Mouse (Mus musculus): ENCODE results near the gene Iqcf5.
"Not testable (repeated sequence)": the region's sequence is repeated elsewhere in the genome, so short reads cannot be mapped to it uniquely, and the experiment has no call there.

Iqcf5 gene

GRCm38 (mm10) chr9:106481075-106481474, 33.3 kb upstream of the Iqcf5 start:
- in situ Hi-C loops (cut with MboI; ENCODE audit: low sequenced_read_pairs): no loop called here

- in situ Hi-C loops (cut with MboI; ENCODE audit: low sequenced_read_pairs): no loop called here
Observed at GRCm38 (mm10) chr9:106481676-106482075, 32.7 kb upstream of the Iqcf5 start.

DNA sequence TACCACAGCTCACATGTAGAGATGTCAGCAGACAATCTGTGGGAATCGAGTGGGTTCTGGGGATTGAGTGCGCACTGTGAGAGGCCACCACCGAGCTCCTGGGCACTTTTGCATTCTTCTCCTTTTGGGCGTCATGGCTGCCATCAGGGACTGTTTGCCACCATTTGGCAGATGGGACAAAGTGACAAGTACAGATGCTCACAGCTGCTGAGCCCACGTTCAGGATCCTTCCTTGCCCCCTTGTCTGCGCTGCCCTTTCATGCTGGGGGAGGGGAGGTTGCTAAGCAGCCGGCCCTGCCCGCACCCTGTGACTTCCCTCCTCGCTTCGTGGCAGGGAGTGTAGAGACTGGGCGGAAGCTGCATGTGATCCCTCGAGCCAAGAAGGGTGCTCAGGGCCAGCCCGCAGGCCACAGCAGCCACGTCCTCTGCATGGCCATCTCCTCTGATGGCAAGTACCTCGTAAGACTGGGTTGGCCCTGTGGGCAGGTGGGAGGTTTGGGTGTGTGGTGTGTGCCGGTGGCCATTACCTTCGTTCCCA, 31.7 kb upstream of the Iqcf5 start:
- in situ Hi-C loops (cut with MboI; ENCODE audit: low sequenced_read_pairs): no loop called here

DNA sequence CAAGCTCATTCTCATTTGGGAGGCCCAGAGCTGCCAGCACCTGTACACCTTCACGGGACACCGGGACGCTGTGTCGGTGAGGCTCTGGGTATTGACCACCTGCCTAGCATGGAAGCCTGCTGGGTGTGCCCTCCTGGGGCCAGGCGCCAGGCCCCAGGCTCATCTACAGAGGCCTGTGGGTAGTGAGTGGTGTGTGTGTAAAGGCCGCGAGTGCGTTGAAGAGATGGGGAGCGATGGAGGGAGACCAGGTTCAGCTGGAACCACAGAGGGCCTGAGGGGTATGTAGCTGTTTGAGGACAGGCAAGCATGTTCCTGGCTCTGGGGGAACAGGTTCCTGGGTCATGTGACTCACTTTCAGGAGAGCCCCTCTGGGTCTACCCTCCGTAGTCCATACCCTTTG, 31.2 kb upstream of the Iqcf5 start:
- in situ Hi-C loops (cut with MboI; ENCODE audit: low sequenced_read_pairs): no loop called here

- in situ Hi-C loops (cut with MboI; ENCODE audit: low sequenced_read_pairs): no loop called here
Observed at GRCm38 (mm10) chr9:106483606-106484005, 30.8 kb upstream of the Iqcf5 start.

DNA sequence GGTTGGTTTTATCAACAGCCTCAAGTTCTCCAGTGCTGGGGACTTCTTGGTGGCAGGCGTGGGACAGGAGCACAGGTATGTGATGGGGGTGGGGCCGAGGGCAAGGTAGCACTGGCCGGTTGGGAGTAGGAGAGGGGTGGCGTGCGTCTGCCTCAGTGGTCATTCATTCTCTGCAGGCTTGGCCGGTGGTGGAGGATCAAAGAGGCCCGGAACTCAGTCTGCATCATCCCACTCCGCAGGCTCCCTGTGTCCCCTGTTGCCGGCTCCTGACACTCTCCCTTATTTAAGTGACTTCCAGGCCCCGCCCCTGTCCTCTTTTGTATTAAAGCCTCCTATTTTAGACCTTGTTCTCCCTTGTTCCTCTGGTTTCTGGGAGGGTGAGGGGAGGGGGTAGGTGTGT, 29.3 kb upstream of the Iqcf5 start:
- in situ Hi-C loops (cut with MboI; ENCODE audit: low sequenced_read_pairs): no loop called here

GRCm38 (mm10) chr9:106487602-106488001, 26.8 kb upstream of the Iqcf5 start:
- in situ Hi-C loops (cut with MboI; ENCODE audit: low sequenced_read_pairs): not testable (repeated sequence)

DNA sequence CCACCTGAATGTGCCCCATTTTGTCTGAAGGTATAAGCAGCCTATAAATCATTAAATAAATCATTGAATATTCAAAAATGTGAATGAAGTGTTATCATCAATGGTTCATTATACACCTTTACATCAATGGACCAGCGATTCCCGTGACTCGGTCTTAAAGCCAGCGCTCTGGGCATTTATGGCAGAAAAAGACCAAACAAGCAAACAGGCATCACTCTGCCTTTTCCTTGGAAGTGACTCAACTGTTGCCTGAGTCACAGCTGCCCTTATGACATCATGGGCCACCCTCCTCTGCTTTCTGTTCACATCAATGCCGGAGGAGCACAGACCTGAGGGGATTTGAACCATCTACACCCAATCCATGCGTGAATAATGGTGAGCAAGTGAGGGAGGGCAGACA, 14.7 kb upstream of the Iqcf5 start, which contains the start of gene Iqcf1:
TSS of gene Iqcf1 (plus strand) at position 301 of the 400 bp plus-strand sequence.
- in situ Hi-C loops (cut with MboI; ENCODE audit: low sequenced_read_pairs): no loop called here

- in situ Hi-C loops (cut with MboI; ENCODE audit: low sequenced_read_pairs): no loop called here
Observed at GRCm38 (mm10) chr9:106501846-106502245, 12.5 kb upstream of the Iqcf5 start.

DNA sequence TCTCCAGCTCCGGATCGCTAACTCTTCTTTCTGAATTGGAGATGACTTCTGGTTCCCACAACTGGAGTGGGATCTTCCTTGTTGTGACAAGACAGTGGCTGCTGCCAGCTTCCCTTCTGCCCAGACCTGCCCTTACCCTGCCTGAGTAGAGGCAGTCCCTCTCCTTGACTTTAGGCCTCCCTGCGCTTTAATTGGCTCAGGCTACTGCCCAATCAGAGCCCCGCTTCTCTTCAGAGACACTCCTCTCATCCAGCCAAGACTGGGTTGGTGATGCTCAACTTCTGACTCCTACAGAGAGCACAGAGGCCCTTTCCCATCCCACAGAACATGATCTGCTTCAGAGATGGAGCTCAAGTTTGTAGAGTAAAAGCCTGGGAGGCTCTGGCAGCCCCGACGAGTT, 10.1 kb upstream of the Iqcf5 start:
- in situ Hi-C loops (cut with MboI; ENCODE audit: low sequenced_read_pairs): no loop called here

- in situ Hi-C loops (cut with MboI; ENCODE audit: low sequenced_read_pairs): no loop called here
Observed at GRCm38 (mm10) chr9:106509356-106509755, 5.0 kb upstream of the Iqcf5 start.

GRCm38 (mm10) chr9:106512729-106513450, 1.5 kb upstream of the Iqcf5 start:
- in situ Hi-C loops (cut with MboI; ENCODE audit: low sequenced_read_pairs): no loop called here

- in situ Hi-C loops (cut with MboI; ENCODE audit: low sequenced_read_pairs): no loop called here
Observed at GRCm38 (mm10) chr9:106513566-106513965, 807 bp upstream of the Iqcf5 start.

DNA sequence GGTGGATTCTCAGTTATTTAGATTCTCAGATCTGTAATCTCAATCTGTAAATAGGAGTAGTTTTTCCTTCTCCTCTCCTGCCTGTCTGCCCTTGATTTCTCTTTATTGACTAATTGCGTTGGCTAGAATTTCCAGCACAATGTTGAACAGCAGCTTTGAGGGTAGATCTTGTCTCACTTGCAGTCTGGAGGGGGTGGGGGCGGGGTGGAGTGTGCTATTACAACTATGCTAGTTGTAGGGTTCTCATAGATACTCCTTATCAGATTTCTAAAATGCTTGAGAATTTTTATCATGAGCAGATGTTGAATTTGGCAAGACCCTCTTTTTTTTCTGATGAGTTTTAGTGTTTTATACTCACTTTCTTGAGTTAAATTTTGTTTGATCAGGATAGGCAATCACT, 5.1 kb downstream of the Iqcf5 start:
- in situ Hi-C loops (cut with MboI; ENCODE audit: low sequenced_read_pairs): no loop called here

DNA sequence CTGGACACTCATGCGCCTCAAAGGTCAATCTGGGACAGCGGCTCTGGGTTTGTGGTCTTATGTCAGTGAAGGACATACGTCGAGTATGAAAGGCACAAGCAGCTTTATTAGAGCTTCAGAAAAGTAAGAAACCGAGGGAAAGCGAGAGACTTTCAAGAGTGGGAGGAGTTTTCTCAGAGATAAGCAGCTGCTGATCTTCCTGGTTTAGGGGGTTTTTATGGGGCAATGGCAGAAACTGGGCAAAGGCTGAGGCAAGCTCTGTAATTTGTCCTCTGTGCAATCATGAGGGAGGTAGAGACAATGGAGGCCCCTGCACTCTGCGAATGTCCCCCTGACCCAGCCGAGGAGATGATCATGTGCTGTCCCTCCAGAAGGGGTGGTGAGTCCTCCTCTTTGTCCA, 5.5 kb downstream of the Iqcf5 start:
- in situ Hi-C loops (cut with MboI; ENCODE audit: low sequenced_read_pairs): no loop called here

DNA sequence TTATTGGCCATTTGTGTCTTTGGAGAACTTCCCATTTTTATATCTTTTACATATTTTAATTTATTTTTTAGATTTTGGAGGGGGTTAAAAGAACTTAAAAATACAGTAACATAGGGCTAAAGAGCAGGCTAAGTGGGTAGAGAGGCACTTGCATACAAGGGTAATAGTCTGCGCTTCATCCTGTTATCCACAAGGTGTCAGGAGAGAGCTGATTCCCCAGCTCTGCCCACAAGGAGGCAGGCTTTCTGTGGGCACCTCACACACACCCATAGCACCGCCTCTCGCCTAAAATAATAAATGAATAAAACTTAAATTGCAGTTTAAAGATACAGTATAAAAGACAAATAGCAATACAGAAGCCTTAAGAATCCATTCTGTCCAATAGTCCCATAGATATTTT, 17.5 kb downstream of the Iqcf5 start:
- in situ Hi-C loops (cut with MboI; ENCODE audit: low sequenced_read_pairs): no loop called here

DNA sequence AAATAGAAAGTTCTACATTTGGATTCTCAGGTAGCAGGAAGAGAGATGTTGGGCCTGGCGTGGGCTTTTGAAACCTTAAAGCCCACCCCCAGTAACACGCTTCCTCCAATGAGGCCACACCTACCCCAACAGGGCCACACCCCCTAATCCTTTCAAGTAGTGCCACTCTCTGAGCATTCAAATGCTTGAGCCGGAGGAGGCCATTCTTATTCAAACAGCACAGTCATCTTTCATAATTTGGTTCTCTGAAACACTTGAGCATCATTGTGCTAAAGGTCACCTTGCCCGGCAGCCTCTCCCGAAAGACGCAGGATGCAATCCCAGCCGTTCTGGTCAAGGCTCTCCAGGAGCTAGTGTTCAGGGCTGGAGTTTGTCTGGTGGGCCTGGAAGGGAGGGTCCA, 19.9 kb downstream of the Iqcf5 start:
- in situ Hi-C loops (cut with MboI; ENCODE audit: low sequenced_read_pairs): no loop called here

- in situ Hi-C loops (cut with MboI; ENCODE audit: low sequenced_read_pairs): no loop called here
Observed at GRCm38 (mm10) chr9:106534975-106535374, 20.6 kb downstream of the Iqcf5 start.

- in situ Hi-C loops (cut with MboI; ENCODE audit: low sequenced_read_pairs): no loop called here
Observed at GRCm38 (mm10) chr9:106561531-106561930, 47.2 kb downstream of the Iqcf5 start, which contains the start of gene Iqcf3. TSS of gene Iqcf3 (minus strand) at chr9:106561631.

GRCm38 (mm10) chr9:106562291-106562690, 47.9 kb downstream of the Iqcf5 start:
- in situ Hi-C loops (cut with MboI; ENCODE audit: low sequenced_read_pairs): no loop called here

GRCm38 (mm10) chr9:106564025-106564424, 49.7 kb downstream of the Iqcf5 start:
- in situ Hi-C loops (cut with MboI; ENCODE audit: low sequenced_read_pairs): no loop called here
